ENCODE assay signal across 27 mouse cellular contexts in genomic region chr14:82101643-82102042, GRCm38 (mm10).
"Had no signal": no experiment of that assay in that cellular context is flagged by ENCODE, and none has a peak within 500 bp of the region (broad histone marks: within the 10 kb centered on the region; RNA-seq: fewer than 3 reads in every experiment).

No protein-coding gene starts in this region.

- H3K4me3 ChIP-seq: embryonic facial prominence, embryonic 12.5 days; embryonic facial prominence, embryonic 13.5 days; embryonic facial prominence, embryonic 15.5 days; erythroblast, embryonic 14.5 days; forebrain, embryonic 10.5 days; forebrain, embryonic 12.5 days; forebrain, embryonic 13.5 days; forebrain, embryonic 15.5 days; gastrocnemius, adult 2 months; heart, adult 2 months; heart, embryonic 10.5 days had no signal

- H3K27me3 ChIP-seq: embryonic facial prominence, embryonic 12.5 days; embryonic facial prominence, embryonic 13.5 days; embryonic facial prominence, embryonic 15.5 days; forebrain, embryonic 12.5 days; forebrain, embryonic 13.5 days; forebrain, embryonic 15.5 days had no signal

- H3K4me2 ChIP-seq: embryonic facial prominence, embryonic 12.5 days; embryonic facial prominence, embryonic 13.5 days; embryonic facial prominence, embryonic 15.5 days; forebrain, embryonic 12.5 days; forebrain, embryonic 13.5 days; forebrain, embryonic 15.5 days had no signal

- H3K9ac ChIP-seq: embryonic facial prominence, embryonic 12.5 days; embryonic facial prominence, embryonic 13.5 days; embryonic facial prominence, embryonic 15.5 days; forebrain, embryonic 12.5 days; forebrain, embryonic 13.5 days; forebrain, embryonic 15.5 days; forebrain, postnatal 0 days had no signal

- H3K4me1 ChIP-seq: embryonic facial prominence, embryonic 12.5 days; embryonic facial prominence, embryonic 13.5 days; embryonic facial prominence, embryonic 15.5 days; forebrain, embryonic 10.5 days; forebrain, embryonic 12.5 days; forebrain, embryonic 13.5 days; forebrain, embryonic 15.5 days; heart, embryonic 10.5 days had no signal

- ATAC-seq: forebrain, embryonic 13.5 days; forebrain, embryonic 14.5 days; forebrain, embryonic 15.5 days; forebrain, embryonic 16.5 days; forebrain, postnatal 0 days had no signal

- DNase-seq: cerebellum, adult 8-10 months; cerebellum, adult 9-10 months; cerebellum, adult 9-11 months; cerebellum, postnatal 10 days; cerebellum, postnatal 14 days; cerebellum, postnatal 36 days; embryo, embryonic 11 days; forebrain, postnatal 0 days; gastrocnemius, adult 2 months; gastrocnemius, postnatal 10 days; gastrocnemius, postnatal 14 days; gastrocnemius, postnatal 25 days; gastrocnemius, postnatal 36 days; heart, adult 11 months; heart, adult 18-20 months; heart, adult 2 months had no signal

- H3K27ac ChIP-seq: embryonic facial prominence, embryonic 12.5 days; embryonic facial prominence, embryonic 13.5 days; embryonic facial prominence, embryonic 15.5 days; forebrain, embryonic 10.5 days; forebrain, embryonic 12.5 days; forebrain, embryonic 13.5 days; forebrain, embryonic 15.5 days; gastrocnemius, adult 2 months; heart, adult 2 months; heart, embryonic 10.5 days had no signal

- H3K9me3 ChIP-seq: embryonic facial prominence, embryonic 12.5 days; embryonic facial prominence, embryonic 13.5 days; embryonic facial prominence, embryonic 15.5 days; forebrain, embryonic 10.5 days; forebrain, embryonic 12.5 days; forebrain, embryonic 13.5 days; forebrain, embryonic 15.5 days; heart, embryonic 10.5 days had no signal

- H3K36me3 ChIP-seq: embryonic facial prominence, embryonic 12.5 days; embryonic facial prominence, embryonic 13.5 days; embryonic facial prominence, embryonic 15.5 days; forebrain, embryonic 10.5 days; forebrain, embryonic 12.5 days; forebrain, embryonic 15.5 days; heart, embryonic 10.5 days had no signal
